29 mouse cellular contexts compared by ENCODE assay signal in the genomic region with DNA sequence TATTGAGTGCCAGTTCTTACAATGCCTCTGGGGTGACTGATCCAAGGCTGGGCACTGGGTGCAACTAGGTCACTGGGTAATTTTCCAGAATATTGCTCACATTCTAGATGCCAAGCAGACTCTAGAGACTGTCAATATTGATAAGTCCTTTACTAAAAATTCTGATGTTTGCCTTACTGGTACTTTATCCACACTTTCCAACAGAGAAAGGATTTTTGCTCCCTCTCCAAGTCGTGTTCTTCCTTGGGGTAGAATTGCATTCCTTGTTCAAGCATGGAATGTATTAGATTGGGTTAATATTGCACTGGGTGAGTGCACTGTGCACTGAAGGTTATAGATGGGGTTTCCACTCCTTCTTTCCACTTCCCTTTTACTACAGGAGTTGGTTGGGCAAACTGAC.
A peak's percentile ranks its signal among the peaks of the same experiment; 100 is the strongest.
DNase-seq lines count a peak whose midpoint lies in the region; ATAC-seq and TF ChIP-seq lines count a peak whose summit lies in the region.
"Had no signal": no experiment of that assay in that cellular context is flagged by ENCODE, and none has a peak within 500 bp of the region (broad histone marks: within the 10 kb centered on the region; RNA-seq: fewer than 3 reads in every experiment).

No protein-coding gene starts in this region.

- no peaks in the 10 kb centered on the region for H3K9me3 ChIP-seq in lung, postnatal 0 days (ENCODE audit: low read length)
- H3K9me3 ChIP-seq: forebrain, embryonic 12.5 days; heart, embryonic 10.5 days; heart, embryonic 15.5 days; limb, embryonic 13.5 days; midbrain, embryonic 15.5 days; neural tube, embryonic 15.5 days had no signal

- no peak overlapping the region for H3K9ac ChIP-seq in lung, postnatal 0 days (replicated peaks; ENCODE audit: low read depth)
- H3K9ac ChIP-seq: forebrain, embryonic 12.5 days; forebrain, postnatal 0 days; heart, embryonic 15.5 days; limb, embryonic 13.5 days; midbrain, embryonic 15.5 days; neural tube, embryonic 15.5 days had no signal

- H3K4me1 ChIP-seq in lung, postnatal 0 days (ENCODE audit: insufficient read depth, low read depth, low read length): no peaks in the 10 kb centered on the region
- H3K4me1 ChIP-seq: forebrain, embryonic 12.5 days; heart, embryonic 10.5 days; limb, embryonic 13.5 days; midbrain, embryonic 10.5 days; midbrain, embryonic 15.5 days; neural tube, embryonic 15.5 days had no signal

- H3K27ac ChIP-seq in lung, postnatal 0 days (ENCODE audit: low read length): no peak overlapping the region
- H3K27ac ChIP-seq: forebrain, embryonic 12.5 days; heart, embryonic 10.5 days; heart, embryonic 15.5 days; layer of hippocampus, adult 2 months; left cerebral cortex, adult 2 months; limb, embryonic 13.5 days; midbrain, embryonic 10.5 days; midbrain, embryonic 15.5 days; neural tube, embryonic 15.5 days had no signal

- no peak overlapping the region for H3K4me3 ChIP-seq in lung, postnatal 0 days (ENCODE audit: low read depth, low read length)
- H3K4me3 ChIP-seq: erythroblast, embryonic 14.5 days; forebrain, embryonic 12.5 days; heart, embryonic 10.5 days; heart, embryonic 15.5 days; layer of hippocampus, adult 2 months; left cerebral cortex, adult 2 months; limb, embryonic 13.5 days; midbrain, embryonic 10.5 days; midbrain, embryonic 15.5 days; neural tube, embryonic 15.5 days had no signal

- H3K4me2 ChIP-seq in lung, postnatal 0 days (replicated peaks; ENCODE audit: low read depth, low read length): no peak overlapping the region
- H3K4me2 ChIP-seq: forebrain, embryonic 12.5 days; heart, embryonic 15.5 days; limb, embryonic 13.5 days; liver, embryonic 11.5 days; midbrain, embryonic 15.5 days; neural tube, embryonic 15.5 days had no signal

- DNase-seq in adrenal gland, adult 2 months: peak; percentile 23
- no peak for DNase-seq in adrenal gland, adult 8-10 months
- DNase-seq in kidney, postnatal 14 days: peak; percentile 6
- no peak for DNase-seq in kidney, postnatal 25 days
- DNase-seq in lung, postnatal 0 days (ENCODE audit: low spot score): peak; percentile 81
- DNase-seq in retina, postnatal 1 day: peak; percentile 17
- no peak for DNase-seq in left cerebral cortex, postnatal 4 days
- DNase-seq in ovary, postnatal 36 days (ENCODE audit: low spot score): no peak
- DNase-seq: adrenal gland, postnatal 25 days; cerebellum, adult 18-20 months; cerebellum, postnatal 10 days; forebrain, postnatal 0 days; gastrocnemius, postnatal 10 days; thymus, adult 2 months; thymus, postnatal 36 days had no signal

- intact Hi-C loops in left cerebral cortex, postnatal 4 days (cut with DNase I): no loop called here

- peak; percentile 56 for ATAC-seq in lung, postnatal 0 days
- ATAC-seq: forebrain, postnatal 0 days; hindbrain, embryonic 16.5 days; midbrain, embryonic 15.5 days; Patski had no signal

- no peaks in the 10 kb centered on the region for H3K27me3 ChIP-seq in lung, postnatal 0 days (replicated peaks; ENCODE audit: insufficient read depth, low read length)
- H3K27me3 ChIP-seq: CH12.LX; forebrain, embryonic 12.5 days; heart, embryonic 15.5 days; limb, embryonic 13.5 days; midbrain, embryonic 15.5 days; neural tube, embryonic 15.5 days; Patski had no signal

- no peaks in the 10 kb centered on the region for H3K36me3 ChIP-seq in lung, postnatal 0 days (ENCODE audit: insufficient read depth, low read length)
- H3K36me3 ChIP-seq: forebrain, embryonic 12.5 days; heart, embryonic 10.5 days; heart, embryonic 15.5 days; limb, embryonic 13.5 days; midbrain, embryonic 10.5 days; midbrain, embryonic 15.5 days; neural tube, embryonic 15.5 days had no signal

- peak; percentile 69 for TF ChIP-seq EP300 in lung, postnatal 0 days (IDR thresholded peaks at IDR 0.05)

- no peak for TF ChIP-seq CTCF in lung, postnatal 0 days (IDR thresholded peaks at IDR 0.05)

- WGBS in lung, postnatal 0 days: 19% methylated on average over 1 of the region's 1 CpGs

Comparison
In these comparisons a context has a peak if more than half of its experiments do, and no peak if none do; other contexts are left out.
1. DNase-seq: peak in adrenal gland, adult 2 months (single experiment), kidney, postnatal 14 days (single experiment), lung, postnatal 0 days (single experiment) and retina, postnatal 1 day (single experiment); none in adrenal gland, adult 8-10 months (single experiment), kidney, postnatal 25 days (0 of 2), left cerebral cortex, postnatal 4 days (single experiment) and ovary, postnatal 36 days (single experiment).